Mouse (Mus musculus): ENCODE data around the gene Aldh3b3. TPM values are rescaled to one million over a fixed set of nuclear protein-coding genes. Genes with fewer than 3 reads are reported as not detected.

The Aldh3b3 gene
- not detected in 2 replicates for polyA plus RNA-seq (2016; fragmentation: Nextera tagmentation; extraction: Ambion mirVana)

DNA sequence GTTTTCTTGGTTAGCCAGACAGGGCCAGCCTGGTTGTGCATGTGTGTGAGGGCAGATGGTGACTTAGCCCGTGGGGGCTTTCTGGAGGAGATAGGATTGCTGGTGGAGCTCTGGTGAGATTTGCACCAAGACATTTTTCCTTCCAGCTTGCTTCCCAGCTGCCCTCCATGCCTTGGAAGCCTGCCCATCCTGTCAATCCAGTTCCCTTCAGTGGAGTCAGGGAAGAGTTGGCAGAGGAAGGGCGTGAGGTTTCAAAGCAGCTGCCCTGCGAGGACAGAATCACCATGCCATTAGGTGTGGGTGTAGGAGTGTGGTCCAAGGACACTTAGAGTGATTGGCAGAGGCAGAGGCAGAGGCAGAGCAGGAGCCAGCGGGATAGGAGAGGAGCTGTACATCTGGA is at the start of gene Aldh3b3:
TSS of gene Aldh3b3 (plus strand) at position 176 of the 400 bp plus-strand sequence.
- Histone ChIP-seq H3K4me2 (no peak within 1 kb of the TSS), H3K9me3 (replicated peaks) (no peaks in the 10 kb centered on the region; the same call in 1 of the 2 replicates), H3K27ac (ENCODE audit: poor library complexity, severe bottlenecking) (no peak within 1 kb of the TSS), H3K9ac (no peak within 1 kb of the TSS), H3K36me3 (no peaks in the 10 kb centered on the region), H3K27me3 (replicated peaks) (0 out of 2 replicates have a peak, but pooled peaks cover 9% of the 10 kb centered on the region), H3K4me1 (replicated peaks) (peaks cover 8% of the 10 kb centered on the region), H3K4me3 (no peak within 1 kb of the TSS)
- 80% methylated on average over 4 of the region's 4 CpGs for WGBS
- no peak for ATAC-seq (ENCODE audit: insufficient number of reproducible peaks, low FRiP score)

- no peak overlapping the region for H3K27ac ChIP-seq (ENCODE audit: poor library complexity, severe bottlenecking)
- no peak overlapping the region for H3K9ac ChIP-seq
- 82% methylated on average over 5 of the region's 5 CpGs for WGBS
- H3K4me3 ChIP-seq = no peak overlapping the region
- H3K9me3 ChIP-seq (replicated peaks) = no peaks in the 10 kb centered on the region
- no peak overlapping the region for H3K4me2 ChIP-seq
- H3K36me3 ChIP-seq = peaks cover 35% of the 10 kb centered on the region
- no peak for ATAC-seq (ENCODE audit: insufficient number of reproducible peaks, low FRiP score)
- H3K27me3 ChIP-seq (replicated peaks) = no peaks in the 10 kb centered on the region
- peaks cover 40% of the 10 kb centered on the region for H3K4me1 ChIP-seq (replicated peaks)
Observed at GRCm38 (mm10) chr19:3910206-3910605, 48.2 kb upstream of the Aldh3b3 start.

GRCm38 (mm10) chr19:3912337-3913204 is 45.9 kb upstream of the Aldh3b3 start, which contains the start of gene Ndufs8:
Ndufs8 (minus strand) TSS chr19:3912774.
- Histone ChIP-seq H3K36me3 (peaks cover 35% of the 10 kb centered on the region), H3K27ac (ENCODE audit: poor library complexity, severe bottlenecking) (peak within 1 kb of the TSS; percentile 86), H3K9me3 (replicated peaks) (no peaks in the 10 kb centered on the region), H3K4me3 (peak within 1 kb of the TSS; percentile 63), H3K4me1 (replicated peaks) (peaks cover 20% of the 10 kb centered on the region), H3K4me2 (peak within 1 kb of the TSS; percentile 77), H3K27me3 (replicated peaks) (no peaks in the 10 kb centered on the region), H3K9ac (peak within 1 kb of the TSS; percentile 74)
- under 1% methylated on average over 43 of the region's 43 CpGs for whole genome bisulfite sequencing
- peak; percentile 98 for ATAC-seq (ENCODE audit: insufficient number of reproducible peaks, low FRiP score)

GRCm38 (mm10) chr19:3913692-3914091 is 44.8 kb upstream of the Aldh3b3 start:
- H3K9me3 ChIP-seq (replicated peaks) = no peaks in the 10 kb centered on the region
- no peak overlapping the region for H3K27ac ChIP-seq (ENCODE audit: poor library complexity, severe bottlenecking)
- 84% methylated on average over 8 of the region's 8 CpGs for WGBS
- peaks cover 25% of the 10 kb centered on the region for H3K36me3 ChIP-seq
- peak overlapping the region; percentile 63 for H3K4me3 ChIP-seq
- peak overlapping the region; percentile 60 for H3K9ac ChIP-seq
- no peak for ATAC-seq (ENCODE audit: insufficient number of reproducible peaks, low FRiP score)
- H3K4me2 ChIP-seq = peak overlapping the region; percentile 77
- H3K27me3 ChIP-seq (replicated peaks) = no peaks in the 10 kb centered on the region
- peaks cover 15% of the 10 kb centered on the region for H3K4me1 ChIP-seq (replicated peaks)

- peaks cover 19% of the 10 kb centered on the region for H3K4me1 ChIP-seq (replicated peaks)
- H3K36me3 ChIP-seq = peaks cover 16% of the 10 kb centered on the region
- H3K9ac ChIP-seq = no peak overlapping the region
- no peak overlapping the region for H3K27ac ChIP-seq (ENCODE audit: poor library complexity, severe bottlenecking)
- ATAC-seq (ENCODE audit: insufficient number of reproducible peaks, low FRiP score) = no peak
- no peaks in the 10 kb centered on the region for H3K27me3 ChIP-seq (replicated peaks)
- H3K9me3 ChIP-seq (replicated peaks) = no peaks in the 10 kb centered on the region
- no peak overlapping the region for H3K4me3 ChIP-seq
- 84% methylated on average over 5 of the region's 5 CpGs for WGBS
- H3K4me2 ChIP-seq = no peak overlapping the region
Observed at GRCm38 (mm10) chr19:3914535-3914934, 43.9 kb upstream of the Aldh3b3 start.

DNA sequence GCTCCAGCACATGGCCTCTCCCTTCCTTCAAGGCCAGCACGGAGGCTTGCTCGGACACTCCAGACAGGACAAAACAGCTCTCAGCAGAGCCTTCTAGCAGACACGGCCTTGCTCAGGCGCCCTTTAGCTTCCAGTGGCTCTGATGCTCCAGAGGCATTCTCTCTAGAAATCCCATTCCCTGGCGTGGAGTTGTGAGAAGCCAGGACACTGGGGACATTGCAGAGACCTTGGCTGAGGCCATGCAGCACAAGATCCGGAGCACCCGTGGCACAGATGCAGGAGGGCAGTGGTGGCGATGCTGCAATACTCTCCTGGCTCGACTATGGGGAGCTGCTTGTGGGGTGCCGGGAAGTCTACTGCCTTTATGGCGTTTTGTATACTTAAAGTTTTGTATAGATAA is 41.7 kb upstream of the Aldh3b3 start:
- H3K36me3 ChIP-seq = no peaks in the 10 kb centered on the region
- H3K4me3 ChIP-seq = no peak overlapping the region
- H3K9ac ChIP-seq = no peak overlapping the region
- no peaks in the 10 kb centered on the region for H3K9me3 ChIP-seq (replicated peaks)
- H3K4me2 ChIP-seq = no peak overlapping the region
- no peak overlapping the region for H3K27ac ChIP-seq (ENCODE audit: poor library complexity, severe bottlenecking)
- no peaks in the 10 kb centered on the region for H3K27me3 ChIP-seq (replicated peaks)
- WGBS = 75% methylated on average over 11 of the region's 11 CpGs
- ATAC-seq (ENCODE audit: insufficient number of reproducible peaks, low FRiP score) = no peak
- peaks cover 17% of the 10 kb centered on the region for H3K4me1 ChIP-seq (replicated peaks)

- Histone ChIP-seq H3K9ac (no peak overlapping the region), H3K9me3 (replicated peaks) (no peaks in the 10 kb centered on the region), H3K4me3 (no peak overlapping the region), H3K27me3 (replicated peaks) (no peaks in the 10 kb centered on the region), H3K27ac (ENCODE audit: poor library complexity, severe bottlenecking) (no peak overlapping the region), H3K36me3 (no peaks in the 10 kb centered on the region), H3K4me2 (no peak overlapping the region), H3K4me1 (replicated peaks) (peaks cover 12% of the 10 kb centered on the region; the same call in 1 of the 2 replicates)
- ATAC-seq (ENCODE audit: insufficient number of reproducible peaks, low FRiP score) = no peak
Observed at GRCm38 (mm10) chr19:3919928-3920327, 38.5 kb upstream of the Aldh3b3 start.

DNA sequence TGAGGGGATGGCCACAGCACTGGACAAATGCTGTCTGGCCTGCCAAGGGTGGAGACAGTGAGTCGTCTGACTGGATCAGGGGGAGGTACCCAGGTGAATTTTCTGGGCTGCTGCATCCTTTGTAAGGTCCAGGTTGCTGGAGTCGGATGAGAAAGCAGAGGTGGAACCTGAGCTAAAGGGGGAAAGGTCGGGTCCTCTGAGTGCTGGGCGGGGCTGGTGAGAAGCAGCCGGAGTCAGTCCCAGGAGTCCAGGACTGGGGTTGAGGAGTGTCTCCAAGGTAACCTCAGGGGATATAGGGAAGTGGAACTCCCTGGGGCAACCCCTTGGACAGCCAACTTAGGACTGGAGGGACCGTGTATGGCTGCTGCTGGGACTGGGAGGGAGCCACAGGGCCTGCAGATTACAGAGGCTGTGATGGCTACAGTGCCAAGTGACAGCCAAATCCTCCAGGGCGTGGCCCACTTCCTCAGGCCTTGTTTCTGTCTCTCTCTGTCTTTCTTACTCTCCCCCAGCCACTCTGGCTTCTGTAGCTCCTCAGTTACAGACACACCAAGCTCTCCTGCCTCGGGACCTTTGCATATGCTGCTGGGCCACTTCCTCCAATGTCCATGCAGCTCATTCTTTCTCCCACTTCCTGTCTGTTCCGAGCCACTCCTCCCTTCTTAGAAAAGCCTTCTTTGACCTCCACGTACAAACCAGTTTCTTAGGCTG is 35.6 kb upstream of the Aldh3b3 start:
- 54% methylated on average over 10 of the region's 10 CpGs for WGBS
- Histone ChIP-seq H3K4me1 (replicated peaks) (peaks cover 14% of the 10 kb centered on the region; the same call in 1 of the 2 replicates), H3K27ac (ENCODE audit: poor library complexity, severe bottlenecking) (no peak overlapping the region), H3K4me3 (no peak overlapping the region), H3K4me2 (no peak overlapping the region), H3K36me3 (no peaks in the 10 kb centered on the region), H3K27me3 (replicated peaks) (no peaks in the 10 kb centered on the region), H3K9ac (no peak overlapping the region), H3K9me3 (replicated peaks) (no peaks in the 10 kb centered on the region)
- ATAC-seq (ENCODE audit: insufficient number of reproducible peaks, low FRiP score) = no peak

GRCm38 (mm10) chr19:3923586-3923985 is 34.9 kb upstream of the Aldh3b3 start:
- H3K4me3 ChIP-seq = no peak overlapping the region
- 58% methylated on average over 13 of the region's 13 CpGs for WGBS

DNA sequence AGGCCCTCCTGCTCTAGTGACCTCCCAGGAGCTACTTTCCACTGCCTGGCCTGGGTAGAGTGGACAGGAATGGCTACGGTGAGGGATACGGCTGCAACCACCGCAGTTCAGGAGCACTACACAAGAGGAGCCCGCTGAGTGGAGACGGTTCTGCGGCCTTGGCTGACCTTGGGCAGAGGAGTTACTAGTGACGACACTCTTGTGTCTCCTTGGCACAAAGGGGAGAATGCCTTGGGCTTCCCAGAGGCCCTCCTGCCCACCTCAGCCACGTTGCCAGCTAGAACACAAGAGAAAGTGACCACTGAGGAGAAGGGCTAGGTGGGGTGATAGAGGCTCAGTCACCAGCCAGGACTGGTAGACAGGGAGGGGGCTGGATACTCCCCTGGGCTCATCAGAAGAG is 34.3 kb upstream of the Aldh3b3 start:
- no peak overlapping the region for H3K9ac ChIP-seq
- no peaks in the 10 kb centered on the region for H3K27me3 ChIP-seq (replicated peaks)
- H3K4me2 ChIP-seq = no peak overlapping the region
- WGBS = 67% methylated on average over 8 of the region's 8 CpGs
- H3K9me3 ChIP-seq (replicated peaks) = no peaks in the 10 kb centered on the region
- no peak overlapping the region for H3K4me3 ChIP-seq
- ATAC-seq (ENCODE audit: insufficient number of reproducible peaks, low FRiP score) = no peak
- peaks cover 19% of the 10 kb centered on the region; the same call in 1 of the 2 replicates for H3K4me1 ChIP-seq (replicated peaks)
- no peaks in the 10 kb centered on the region for H3K36me3 ChIP-seq
- H3K27ac ChIP-seq (ENCODE audit: poor library complexity, severe bottlenecking) = no peak overlapping the region

More at GRCm38 (mm10) chr19:3923586-3923985, 34.9 kb upstream of the Aldh3b3 start:
- Histone ChIP-seq H3K36me3 (no peaks in the 10 kb centered on the region), H3K27ac (ENCODE audit: poor library complexity, severe bottlenecking) (no peak overlapping the region), H3K9ac (no peak overlapping the region), H3K9me3 (replicated peaks) (no peaks in the 10 kb centered on the region), H3K27me3 (replicated peaks) (no peaks in the 10 kb centered on the region), H3K4me1 (replicated peaks) (peaks cover 14% of the 10 kb centered on the region; the same call in 1 of the 2 replicates), H3K4me2 (no peak overlapping the region)
- ATAC-seq (ENCODE audit: insufficient number of reproducible peaks, low FRiP score) = no peak

DNA sequence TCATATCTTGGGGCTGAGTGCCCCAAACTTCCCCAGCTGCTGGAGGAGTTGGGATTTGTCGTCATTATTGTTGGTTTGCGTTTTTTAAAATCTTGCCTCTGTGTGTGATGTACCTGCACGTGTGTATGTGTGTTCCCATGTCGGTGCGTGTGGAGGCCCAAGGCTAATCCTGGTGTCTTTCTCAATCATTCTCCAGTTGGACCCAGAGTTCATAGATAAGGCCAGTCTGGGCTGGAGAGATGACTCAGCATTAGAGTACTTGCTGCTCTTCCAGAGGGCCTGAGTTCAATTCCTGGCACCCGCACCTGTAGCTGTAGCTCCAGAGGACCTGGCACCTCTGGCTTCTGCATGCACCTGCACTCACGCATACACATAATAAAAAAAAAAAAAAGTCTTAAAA is 33.6 kb upstream of the Aldh3b3 start:
- ATAC-seq (ENCODE audit: insufficient number of reproducible peaks, low FRiP score) = no peak
- WGBS = 81% methylated on average over 7 of the region's 7 CpGs
- no peak overlapping the region for H3K4me2 ChIP-seq
- no peak overlapping the region for H3K4me3 ChIP-seq
- no peak overlapping the region for H3K27ac ChIP-seq (ENCODE audit: poor library complexity, severe bottlenecking)
- no peaks in the 10 kb centered on the region for H3K36me3 ChIP-seq
- no peaks in the 10 kb centered on the region for H3K9me3 ChIP-seq (replicated peaks)
- no peak overlapping the region for H3K9ac ChIP-seq
- H3K4me1 ChIP-seq (replicated peaks) = peaks cover 19% of the 10 kb centered on the region
- H3K27me3 ChIP-seq (replicated peaks) = no peaks in the 10 kb centered on the region

All from heart, embryonic 12.5 days (tissue).